Mouse (Mus musculus): ENCODE data around the gene Pard3b. TPM values are rescaled to one million over a fixed set of nuclear protein-coding genes. Genes with fewer than 3 reads are reported as not detected.

Gene Pard3b
- polyA plus RNA-seq, 1 experiment, result 5.6 TPM

DNA sequence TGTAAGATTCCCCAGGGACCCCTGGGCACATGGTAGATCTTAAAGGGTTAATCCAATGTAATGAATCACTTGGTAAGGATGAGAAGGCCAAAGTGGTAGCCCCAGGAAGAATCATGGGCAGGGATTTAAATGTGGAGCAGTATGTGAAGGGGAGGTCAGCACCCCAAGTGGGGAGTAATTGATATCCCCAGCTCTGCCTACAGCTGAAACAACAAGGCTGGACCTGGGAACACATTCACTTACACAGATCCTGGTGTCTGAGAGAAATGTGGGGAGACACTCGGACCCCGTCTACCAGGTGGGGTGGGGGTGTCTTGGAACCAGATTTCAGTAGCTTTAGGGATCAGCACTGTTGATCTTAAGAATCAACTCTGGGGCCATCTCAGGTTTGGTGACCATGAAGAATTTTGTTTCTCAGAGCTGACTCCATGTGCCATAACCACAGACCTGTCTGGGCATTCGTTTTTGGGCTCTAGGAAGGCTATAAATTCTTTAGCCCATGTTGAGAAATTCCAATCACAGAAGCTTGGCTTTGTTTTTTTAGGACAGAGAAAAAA lies 979.6 kb downstream of the Pard3b start:
- H3K4me3 ChIP-seq (replicated peaks), result no peak overlapping the region
- H3K9me3 ChIP-seq, result no peaks in the 10 kb centered on the region
- H3K4me1 ChIP-seq, result no peaks in the 10 kb centered on the region
- TF ChIP-seq FLI1 (IDR thresholded peaks at IDR 0.05; ENCODE audit: low read length) (no peak), GATA1 (IDR thresholded peaks at IDR 0.05; ENCODE audit: borderline replicate concordance, low read length) (no peak)
- no peaks in the 10 kb centered on the region for H3K36me3 ChIP-seq (replicated peaks; ENCODE audit: low read length)
- no peaks in the 10 kb centered on the region for H3K27me3 ChIP-seq (replicated peaks)

DNA sequence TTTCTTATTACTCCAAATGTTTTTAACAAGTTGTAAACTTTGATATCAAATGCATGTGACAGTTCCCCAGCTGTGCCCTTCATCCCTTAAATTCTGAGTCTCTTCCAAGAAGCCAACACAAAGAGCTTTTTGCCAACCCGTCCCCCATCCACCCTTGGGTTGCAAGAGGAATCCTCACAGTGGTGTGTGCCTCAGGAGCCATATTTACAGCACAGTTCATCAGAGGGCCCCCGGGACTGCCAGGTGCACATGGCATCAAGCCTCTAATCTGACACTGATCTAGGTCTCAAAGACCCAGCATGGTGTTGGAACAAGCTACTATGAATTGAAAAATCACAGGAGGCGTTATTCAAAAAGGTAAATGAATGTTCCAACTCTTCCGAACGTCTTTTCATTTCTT lies 980.8 kb downstream of the Pard3b start:
- Histone ChIP-seq H3K4me1 (no peaks in the 10 kb centered on the region), H3K9me3 (no peaks in the 10 kb centered on the region), H3K36me3 (replicated peaks; ENCODE audit: low read length) (no peaks in the 10 kb centered on the region), H3K27me3 (replicated peaks) (no peaks in the 10 kb centered on the region), H3K4me3 (replicated peaks) (no peak overlapping the region)
- TF ChIP-seq FLI1 (IDR thresholded peaks at IDR 0.05; ENCODE audit: low read length), result no peak
- no peak for TF ChIP-seq GATA1 (IDR thresholded peaks at IDR 0.05; ENCODE audit: borderline replicate concordance, low read length)

DNA sequence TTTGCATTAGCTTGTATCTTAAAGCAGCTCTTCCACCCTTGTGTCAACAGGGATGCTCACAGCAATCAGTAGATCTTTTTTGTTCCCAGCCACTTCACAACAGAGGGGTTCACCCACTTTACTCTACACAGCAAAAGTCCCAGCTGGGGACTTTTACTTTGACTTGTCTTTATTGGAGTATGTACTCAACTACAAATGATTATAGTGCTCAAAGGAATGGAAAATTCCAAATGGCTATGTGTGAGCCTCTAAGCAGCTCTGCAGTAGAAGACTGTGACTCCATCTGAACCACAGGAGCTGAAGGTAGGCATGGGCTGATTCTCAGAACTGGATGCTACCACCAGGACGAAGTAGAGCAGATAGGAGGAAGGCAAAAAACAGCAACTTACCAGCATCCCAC lies 983.8 kb downstream of the Pard3b start:
- Histone ChIP-seq H3K36me3 (replicated peaks; ENCODE audit: low read length) (no peaks in the 10 kb centered on the region), H3K4me3 (replicated peaks) (no peak overlapping the region), H3K9me3 (no peaks in the 10 kb centered on the region; the same call in 1 of the 2 replicates), H3K4me1 (no peaks in the 10 kb centered on the region), H3K27me3 (replicated peaks) (no peaks in the 10 kb centered on the region)
- TF ChIP-seq FLI1 (IDR thresholded peaks at IDR 0.05; ENCODE audit: low read length) (no peak), GATA1 (IDR thresholded peaks at IDR 0.05; ENCODE audit: borderline replicate concordance, low read length) (no peak)

GRCm38 (mm10) chr1:62624166-62624565 lies 985.5 kb downstream of the Pard3b start:
- no peaks in the 10 kb centered on the region for H3K36me3 ChIP-seq (replicated peaks; ENCODE audit: low read length)
- no peaks in the 10 kb centered on the region; the same call in 1 of the 2 replicates for H3K9me3 ChIP-seq
- H3K4me3 ChIP-seq (replicated peaks), result no peak overlapping the region
- TF ChIP-seq GATA1 (IDR thresholded peaks at IDR 0.05; ENCODE audit: borderline replicate concordance, low read length) (no peak), FLI1 (IDR thresholded peaks at IDR 0.05; ENCODE audit: low read length) (no peak)
- H3K27me3 ChIP-seq (replicated peaks), result no peaks in the 10 kb centered on the region
- H3K4me1 ChIP-seq, result no peaks in the 10 kb centered on the region

DNA sequence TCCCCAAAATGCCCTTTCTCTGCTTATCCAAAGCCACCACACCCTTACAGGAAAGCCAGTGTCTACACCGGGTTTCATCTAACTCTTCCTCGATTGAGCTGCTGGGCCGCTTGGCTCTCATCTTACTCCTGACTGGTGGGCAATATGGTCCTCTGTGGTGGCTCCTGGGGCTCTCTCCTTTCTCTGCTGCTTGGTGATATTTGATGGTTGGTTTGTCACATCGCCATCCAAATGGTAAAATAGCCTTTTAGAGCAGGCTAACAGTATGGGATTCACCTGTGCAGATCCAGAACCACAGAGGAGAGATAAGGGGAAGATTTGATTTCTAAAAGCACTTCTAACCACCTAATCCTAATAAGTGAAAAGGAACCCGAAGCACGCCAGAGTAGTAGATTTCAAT lies 986.2 kb downstream of the Pard3b start:
- no peaks in the 10 kb centered on the region for H3K27me3 ChIP-seq (replicated peaks)
- no peak for TF ChIP-seq GATA1 (IDR thresholded peaks at IDR 0.05; ENCODE audit: borderline replicate concordance, low read length)
- no peak for TF ChIP-seq FLI1 (IDR thresholded peaks at IDR 0.05; ENCODE audit: low read length)
- H3K36me3 ChIP-seq (replicated peaks; ENCODE audit: low read length), result no peaks in the 10 kb centered on the region
- H3K4me3 ChIP-seq (replicated peaks), result no peak overlapping the region
- H3K9me3 ChIP-seq, result no peaks in the 10 kb centered on the region; the same call in 1 of the 2 replicates
- H3K4me1 ChIP-seq, result no peaks in the 10 kb centered on the region

- Histone ChIP-seq H3K4me3 (replicated peaks) (no peak overlapping the region), H3K4me1 (no peaks in the 10 kb centered on the region), H3K36me3 (replicated peaks; ENCODE audit: low read length) (no peaks in the 10 kb centered on the region), H3K9me3 (no peaks in the 10 kb centered on the region; the same call in 1 of the 2 replicates), H3K27me3 (replicated peaks) (no peaks in the 10 kb centered on the region)
- TF ChIP-seq GATA1 (IDR thresholded peaks at IDR 0.05; ENCODE audit: borderline replicate concordance, low read length) (no peak), FLI1 (IDR thresholded peaks at IDR 0.05; ENCODE audit: low read length) (no peak)
These were observed 986.7 kb downstream of the Pard3b start for GRCm38 (mm10) chr1:62625332-62625731.

- Histone ChIP-seq H3K4me3 (replicated peaks) (no peak overlapping the region), H3K9me3 (no peaks in the 10 kb centered on the region; the same call in 1 of the 2 replicates), H3K36me3 (replicated peaks; ENCODE audit: low read length) (no peaks in the 10 kb centered on the region), H3K27me3 (replicated peaks) (no peaks in the 10 kb centered on the region), H3K4me1 (no peaks in the 10 kb centered on the region)
- TF ChIP-seq GATA1 (IDR thresholded peaks at IDR 0.05; ENCODE audit: borderline replicate concordance, low read length) (no peak), FLI1 (IDR thresholded peaks at IDR 0.05; ENCODE audit: low read length) (no peak)
These were observed 987.3 kb downstream of the Pard3b start for GRCm38 (mm10) chr1:62625819-62626505.

DNA sequence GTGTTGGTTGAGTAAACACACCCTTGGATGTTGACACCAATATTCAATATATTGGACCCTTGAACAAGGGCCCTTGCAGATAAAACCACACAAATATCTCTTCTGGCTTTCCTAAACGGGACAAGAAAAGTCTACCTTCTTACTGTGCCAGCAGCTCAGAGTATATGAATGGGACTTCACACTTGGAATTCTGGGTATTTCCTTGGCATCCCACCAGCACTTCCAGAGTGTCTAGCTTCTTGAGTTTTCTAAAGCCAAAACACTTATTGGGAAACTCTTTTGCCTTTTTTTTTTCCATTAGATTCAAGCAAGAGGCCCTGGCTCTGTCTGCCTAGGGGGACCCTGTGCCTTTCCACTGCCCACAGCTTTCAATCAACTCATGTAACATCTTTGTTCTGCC lies 991.3 kb downstream of the Pard3b start:
- TF ChIP-seq FLI1 (IDR thresholded peaks at IDR 0.05; ENCODE audit: low read length) (no peak), GATA1 (IDR thresholded peaks at IDR 0.05; ENCODE audit: borderline replicate concordance, low read length) (no peak)
- no peaks in the 10 kb centered on the region for H3K27me3 ChIP-seq (replicated peaks)
- no peaks in the 10 kb centered on the region for H3K36me3 ChIP-seq (replicated peaks; ENCODE audit: low read length)
- no peaks in the 10 kb centered on the region for H3K4me1 ChIP-seq
- H3K9me3 ChIP-seq, result no peaks in the 10 kb centered on the region; the same call in 1 of the 2 replicates
- H3K4me3 ChIP-seq (replicated peaks), result no peak overlapping the region

- no peaks in the 10 kb centered on the region for H3K4me1 ChIP-seq
- no peaks in the 10 kb centered on the region for H3K27me3 ChIP-seq (replicated peaks)
- no peak overlapping the region for H3K4me3 ChIP-seq (replicated peaks)
- TF ChIP-seq FLI1 (IDR thresholded peaks at IDR 0.05; ENCODE audit: low read length) (no peak), GATA1 (IDR thresholded peaks at IDR 0.05; ENCODE audit: borderline replicate concordance, low read length) (no peak)
- no peaks in the 10 kb centered on the region; the same call in 1 of the 2 replicates for H3K9me3 ChIP-seq
- no peaks in the 10 kb centered on the region for H3K36me3 ChIP-seq (replicated peaks; ENCODE audit: low read length)
These were observed 993.1 kb downstream of the Pard3b start for GRCm38 (mm10) chr1:62631511-62632305.

DNA sequence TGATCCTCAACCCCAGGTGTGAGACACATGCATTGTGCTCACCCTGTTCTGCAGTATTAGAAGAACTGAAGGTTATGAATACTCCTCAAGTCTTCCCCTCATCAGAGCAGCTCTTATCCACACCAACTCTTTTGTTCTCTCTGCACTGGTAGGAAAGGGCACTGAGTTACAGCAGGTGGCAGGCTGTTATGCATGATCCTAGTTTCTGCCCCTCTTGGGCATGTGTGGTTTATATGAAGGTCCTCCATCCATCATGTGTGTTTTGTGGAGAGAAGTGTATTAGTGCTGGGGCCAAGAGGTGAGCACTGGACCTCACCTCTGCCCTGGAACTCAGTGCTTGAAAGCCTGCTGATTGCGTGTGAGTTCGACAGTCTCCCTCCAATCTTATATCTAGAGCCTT lies 994.3 kb downstream of the Pard3b start:
- H3K4me1 ChIP-seq, result no peaks in the 10 kb centered on the region
- no peaks in the 10 kb centered on the region for H3K9me3 ChIP-seq
- no peaks in the 10 kb centered on the region for H3K27me3 ChIP-seq (replicated peaks)
- TF ChIP-seq GATA1 (IDR thresholded peaks at IDR 0.05; ENCODE audit: borderline replicate concordance, low read length), result no peak
- no peak for TF ChIP-seq FLI1 (IDR thresholded peaks at IDR 0.05; ENCODE audit: low read length)
- peaks cover 5% of the 10 kb centered on the region for H3K36me3 ChIP-seq (replicated peaks; ENCODE audit: low read length)
- H3K4me3 ChIP-seq (replicated peaks), result no peak overlapping the region

All from megakaryocyte, embryonic 14.5 days (primary cell).